Mouse (Mus musculus): ENCODE measurements around the gene Hebp2.
"Not testable (repeated sequence)": the region's sequence is repeated elsewhere in the genome, so short reads cannot be mapped to it uniquely, and the experiment has no call there.

Gene Hebp2

DNA sequence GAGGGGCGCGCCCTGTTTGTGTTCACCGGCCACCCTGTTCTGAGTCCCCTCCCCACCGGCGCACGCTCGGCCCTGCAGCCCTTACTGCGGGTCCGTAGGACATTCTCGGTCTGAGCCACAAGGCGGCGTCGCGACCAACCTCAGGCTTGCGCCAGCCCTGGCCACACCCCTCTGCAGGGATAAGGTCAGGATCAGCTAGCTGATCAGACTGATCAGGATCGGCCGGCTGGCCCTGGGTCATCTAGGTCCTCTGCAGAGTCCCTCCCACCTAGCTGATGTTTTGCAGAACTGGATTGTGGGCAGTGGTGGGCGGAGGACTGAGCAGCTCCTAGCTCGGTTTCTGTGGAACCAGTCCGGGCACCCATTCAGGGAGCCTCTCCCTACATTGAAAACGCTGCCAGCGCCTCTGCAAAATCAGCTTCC is at the start of gene Hebp2:
TSS of gene Hebp2 (minus strand) at position 264 of the 423 bp plus-strand sequence.
- DNase-seq: no peak

GRCm38 (mm10) chr10:18589455-18589854 is 43.6 kb upstream of the Hebp2 start:
- DNase-seq: no peak

DNA sequence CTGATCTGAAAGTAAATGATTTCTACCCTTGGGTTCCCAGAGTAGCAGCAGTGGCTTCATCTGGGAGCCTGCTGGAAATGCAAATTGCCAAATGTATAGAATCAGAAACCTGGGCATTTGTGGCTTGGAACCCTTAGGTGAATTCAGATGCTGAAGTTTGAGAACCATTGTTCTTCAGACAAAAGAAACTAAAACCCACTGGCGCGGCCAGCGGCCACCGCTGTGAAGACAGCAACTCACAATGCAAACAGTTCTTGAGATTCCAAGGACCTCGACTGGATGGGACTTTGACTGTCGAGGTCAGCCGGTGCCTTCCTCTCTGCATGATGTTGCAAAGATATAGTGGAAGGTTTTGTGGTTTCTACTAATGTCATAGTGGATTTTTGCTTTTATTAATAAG is 38.3 kb upstream of the Hebp2 start:
- DNase-seq: no peak

GRCm38 (mm10) chr10:18572581-18572980 is 26.7 kb upstream of the Hebp2 start:
- DNase-seq: no peak

DNA sequence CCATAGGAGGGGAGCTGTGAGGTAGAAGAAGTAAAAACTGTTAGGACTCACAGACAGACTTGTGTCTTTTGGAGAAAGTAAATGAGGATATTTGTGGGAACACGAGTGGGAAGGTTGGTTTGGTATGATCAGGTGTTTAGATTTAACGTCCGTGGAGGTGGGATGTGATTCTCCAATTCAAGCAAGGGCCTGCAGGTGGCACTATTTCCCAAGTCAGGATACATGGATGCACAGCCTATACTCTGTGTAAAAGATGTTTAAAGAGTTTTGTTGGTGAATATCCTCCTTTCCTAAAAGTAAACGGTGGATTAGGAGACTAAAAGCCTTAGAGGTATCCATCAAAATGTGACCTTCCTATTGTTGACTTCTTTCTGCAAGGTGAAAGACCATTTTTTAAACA is 17.1 kb upstream of the Hebp2 start:
- peak in 1 of 2 experiments; percentile 28 for DNase-seq

DNA sequence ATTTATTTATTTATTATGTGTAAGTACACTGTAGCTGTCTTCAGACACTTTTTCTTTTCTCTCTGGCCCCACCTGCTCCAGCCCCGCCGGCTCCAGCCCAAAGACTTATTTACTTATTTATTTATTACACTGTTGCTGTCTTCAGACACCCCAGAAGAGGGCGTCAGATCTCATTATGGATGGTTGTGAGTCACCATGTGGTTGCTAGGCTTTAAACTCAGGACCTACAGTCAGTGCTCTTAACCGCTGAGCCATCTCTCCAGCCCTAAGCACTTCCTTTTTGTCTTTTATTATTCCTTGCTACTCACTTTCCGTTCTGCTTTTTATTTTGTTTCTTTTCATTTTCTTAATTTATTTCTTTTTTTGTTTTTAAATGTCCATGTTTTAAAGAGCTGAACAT is 15.6 kb upstream of the Hebp2 start:
- DNase-seq: no peak

DNA sequence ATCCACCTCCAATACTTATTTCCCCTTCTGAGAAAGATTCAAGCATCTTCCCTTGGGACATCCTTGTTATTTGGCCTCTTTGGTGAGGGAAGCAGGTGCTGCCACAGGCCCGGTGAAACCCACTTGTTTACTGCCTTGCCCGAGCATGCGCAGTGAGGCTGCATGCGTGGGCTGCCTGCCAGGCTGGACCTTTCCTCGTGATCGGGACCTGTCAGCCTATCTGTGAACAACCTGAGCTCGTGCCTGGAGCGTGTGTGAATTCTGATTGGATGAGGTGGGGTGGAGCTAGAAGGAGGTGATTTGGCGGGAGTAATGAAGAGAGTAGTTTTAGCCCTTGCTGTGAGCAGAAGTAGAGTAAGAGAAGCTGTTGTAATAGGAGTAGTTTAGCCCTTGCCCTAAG is 13.2 kb upstream of the Hebp2 start:
- not testable (repeated sequence) for DNase-seq

GRCm38 (mm10) chr10:18549321-18550216 is 3.7 kb upstream of the Hebp2 start:
- no peak for DNase-seq

DNA sequence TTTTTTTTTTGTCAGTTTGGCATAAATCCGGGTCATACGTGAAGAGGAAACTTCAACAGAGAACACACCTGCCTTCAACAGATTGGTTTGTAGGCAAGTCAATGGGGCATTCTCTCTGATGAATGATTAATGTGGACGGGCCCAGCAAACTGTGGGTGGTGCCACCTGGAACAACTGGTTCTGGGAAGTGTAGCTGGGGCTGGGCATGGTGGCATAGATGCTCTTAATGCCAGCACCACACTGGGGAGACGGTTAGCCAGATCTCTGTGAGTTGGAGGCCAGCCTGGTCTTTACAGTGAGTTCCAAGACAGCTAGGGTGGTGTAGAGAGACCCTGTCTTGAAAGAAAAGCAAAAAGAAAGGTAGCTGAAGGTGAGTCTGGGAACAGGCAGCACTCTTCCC is 1.5 kb upstream of the Hebp2 start:
- DNase-seq: no peak

- no peak for DNase-seq
These were observed 567 bp downstream of the Hebp2 start for GRCm38 (mm10) chr10:18545309-18545708.

GRCm38 (mm10) chr10:18536889-18537288 is 9.0 kb downstream of the Hebp2 start:
- DNase-seq: no peak

- no peak for DNase-seq
These were observed 13.6 kb downstream of the Hebp2 start for GRCm38 (mm10) chr10:18532293-18532692.

GRCm38 (mm10) chr10:18530161-18530560 is 15.7 kb downstream of the Hebp2 start:
- DNase-seq: no peak

GRCm38 (mm10) chr10:18529177-18529576 is 16.7 kb downstream of the Hebp2 start:
- DNase-seq: no peak

- no peak for DNase-seq
These were observed 17.4 kb downstream of the Hebp2 start for GRCm38 (mm10) chr10:18528475-18528874.

DNA sequence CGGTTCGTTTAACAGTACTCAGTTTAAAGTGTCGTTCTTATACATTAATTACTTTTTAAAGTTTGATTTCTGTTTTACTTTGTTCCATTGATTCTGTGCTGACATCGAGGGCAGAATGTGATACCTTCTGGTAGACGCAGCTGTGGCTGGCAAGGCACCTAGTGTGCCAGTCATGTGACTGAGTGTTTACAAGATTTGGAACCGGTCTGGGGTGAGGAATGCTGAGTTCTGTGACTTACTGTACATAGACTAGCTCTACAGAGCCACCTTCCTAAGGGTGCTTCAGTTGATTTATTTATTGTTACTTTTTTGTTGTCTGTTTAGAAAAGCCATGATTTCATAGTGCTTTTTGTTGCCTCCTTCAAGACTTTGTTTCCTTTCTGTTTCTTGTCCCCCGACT is 18.1 kb downstream of the Hebp2 start:
- DNase-seq: no peak

GRCm38 (mm10) chr10:18526851-18527675 is 18.8 kb downstream of the Hebp2 start:
- DNase-seq: no peak

- no peak for DNase-seq
These were observed 19.6 kb downstream of the Hebp2 start for GRCm38 (mm10) chr10:18526184-18526850.

DNA sequence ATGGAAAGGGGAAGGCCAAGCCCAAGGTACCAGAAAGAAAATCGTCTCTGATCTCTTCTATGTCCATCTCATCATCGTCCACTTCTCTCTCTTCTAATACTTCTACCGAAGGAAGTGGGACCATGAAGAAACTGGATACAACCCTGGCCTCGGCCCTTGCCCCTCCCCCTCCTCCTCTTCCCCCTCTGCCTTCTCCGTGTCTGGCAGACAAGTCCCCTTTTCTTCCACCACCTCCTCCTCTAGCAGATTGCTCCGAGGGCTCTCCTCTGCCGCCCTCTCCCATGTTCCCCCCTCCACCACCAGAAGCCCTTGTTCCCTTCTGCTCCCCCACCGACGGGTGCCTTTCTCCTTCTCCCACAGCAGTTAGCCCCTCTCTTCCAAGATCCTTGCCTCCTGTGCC is 20.1 kb downstream of the Hebp2 start:
- DNase-seq: no peak

DNA sequence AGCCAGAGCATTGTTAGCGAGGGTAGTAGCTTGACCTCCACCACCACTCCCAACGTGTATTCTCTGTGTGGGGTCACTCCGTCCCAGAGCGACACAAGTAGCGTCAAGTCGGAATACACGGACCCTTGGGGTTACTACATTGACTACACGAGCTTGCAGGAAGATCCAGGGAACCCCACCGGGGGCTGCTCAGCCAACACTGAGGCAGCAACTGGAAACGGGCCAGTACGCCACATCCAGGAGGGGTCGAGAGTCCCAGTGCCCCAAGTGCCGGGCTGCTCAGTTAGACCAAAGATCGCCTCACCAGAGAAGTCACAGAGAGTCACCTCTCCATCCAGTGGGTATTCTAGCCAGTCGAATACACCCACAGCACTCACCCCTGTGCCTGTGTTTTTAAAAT is 20.6 kb downstream of the Hebp2 start:
- no peak for DNase-seq

DNA sequence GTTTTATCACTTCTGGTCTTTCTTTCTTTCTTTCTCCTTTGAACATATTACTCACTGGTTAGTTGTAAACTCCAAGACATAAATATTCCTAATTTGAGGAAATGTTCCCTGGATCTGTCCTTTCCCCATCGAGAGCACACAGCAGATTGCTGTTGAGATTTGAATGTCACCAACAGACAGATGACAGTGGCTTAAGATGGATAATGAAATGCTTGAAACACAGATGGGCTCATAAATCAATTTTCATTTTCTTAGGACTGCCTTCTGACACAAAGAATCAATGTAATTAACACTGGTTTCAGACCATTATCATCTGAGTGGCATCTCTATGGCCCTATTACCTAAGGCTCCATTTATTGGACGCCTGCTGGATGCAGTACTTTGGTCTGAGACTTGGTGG is 23.3 kb downstream of the Hebp2 start:
- DNase-seq: no peak

DNA sequence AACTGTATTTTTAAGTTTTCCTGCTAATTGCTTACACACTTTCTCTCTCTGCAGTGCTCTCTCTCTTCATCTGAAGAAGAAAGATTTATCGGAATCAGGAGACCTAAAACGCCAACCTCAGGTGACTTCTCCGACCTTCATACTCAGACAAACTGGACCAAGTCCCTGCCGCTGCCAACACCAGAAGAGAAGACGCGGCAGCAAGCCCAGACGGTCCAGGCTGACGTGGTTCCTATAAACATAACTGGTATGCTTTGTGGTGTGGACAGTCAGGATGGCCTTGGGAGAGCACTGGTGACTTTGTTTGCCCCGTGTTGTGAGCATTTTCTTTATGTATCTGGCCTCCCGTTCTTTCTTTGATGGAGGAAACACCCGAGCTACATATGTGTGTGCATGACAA is 34.4 kb downstream of the Hebp2 start:
- DNase-seq: no peak

DNA sequence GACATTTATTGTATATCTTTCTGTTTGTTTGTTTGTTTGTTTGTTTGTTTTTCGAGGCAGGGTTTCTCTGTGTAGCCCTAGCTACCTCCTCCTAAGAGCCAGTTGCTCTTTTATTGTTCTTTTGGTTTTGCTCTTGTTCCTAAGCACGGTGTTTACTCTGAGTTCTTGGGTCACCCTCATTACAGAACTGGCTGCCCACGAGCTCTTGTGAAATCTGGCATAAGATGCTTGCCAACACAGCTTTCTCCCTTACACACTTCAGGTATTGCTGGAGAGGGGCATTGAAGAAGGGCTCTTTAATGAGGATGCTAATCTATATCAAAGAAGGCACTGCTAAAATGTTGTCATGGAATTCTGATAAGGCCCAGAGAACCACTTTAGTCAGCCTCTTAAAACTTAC is 35.2 kb downstream of the Hebp2 start:
- DNase-seq: no peak

Data from spleen, adult 18-20 months (tissue).